Mouse (Mus musculus) thymus, postnatal 4 days (tissue): ENCODE data around the gene Psme4.
"Not testable (repeated sequence)": the region's sequence is repeated elsewhere in the genome, so short reads cannot be mapped to it uniquely, and the experiment has no call there.

Experiments
- DNase-seq: peaks from one replicate; pipeline ENCODE4 v3.0.0; 2021

The Psme4 gene

DNA sequence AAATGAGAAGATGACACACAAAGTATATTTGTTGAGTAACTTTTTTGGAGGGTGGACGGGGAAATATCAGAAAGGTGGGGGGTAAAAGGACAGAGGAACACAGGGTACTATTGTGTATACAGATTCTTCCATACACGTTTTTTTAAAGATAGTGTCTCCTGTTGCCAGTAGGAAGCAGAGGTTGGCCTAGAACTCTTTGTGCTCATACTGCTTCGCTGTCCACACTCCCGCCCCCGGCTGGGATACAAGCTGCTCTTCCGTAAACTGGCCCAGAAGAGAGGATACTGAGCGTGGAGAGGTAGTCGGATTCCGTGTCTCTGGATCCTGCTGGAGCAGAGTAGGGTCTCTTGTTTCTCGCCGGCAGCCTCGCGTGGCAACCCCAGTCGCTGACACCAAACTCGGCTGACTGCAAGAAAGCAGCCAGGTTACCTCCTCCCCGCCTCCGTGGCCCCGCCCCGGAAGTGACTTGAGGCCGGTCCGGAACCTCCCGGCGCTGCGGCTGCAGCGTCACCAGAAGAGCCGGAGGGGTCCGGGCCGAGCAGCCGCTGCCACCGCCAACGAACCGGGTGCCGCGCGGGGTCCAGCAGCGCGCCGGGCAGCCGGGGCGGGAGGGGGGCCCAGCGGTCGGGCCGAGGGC lies at the start of gene Psme4:
Gene Psme4 (plus strand): TSS at position 460 of the 637 bp plus-strand sequence.
- peak; percentile 97 for DNase-seq

- DNase-seq, result no peak
These were observed 48.1 kb upstream of the Psme4 start for GRCm38 (mm10) chr11:30723438-30723837.

- DNase-seq, result no peak
These were observed 40.8 kb upstream of the Psme4 start for GRCm38 (mm10) chr11:30730721-30731120.

- DNase-seq, result no peak
These were observed 38.1 kb upstream of the Psme4 start for GRCm38 (mm10) chr11:30733376-30733775.

GRCm38 (mm10) chr11:30743991-30744390 lies 27.5 kb upstream of the Psme4 start:
- no peak for DNase-seq

DNA sequence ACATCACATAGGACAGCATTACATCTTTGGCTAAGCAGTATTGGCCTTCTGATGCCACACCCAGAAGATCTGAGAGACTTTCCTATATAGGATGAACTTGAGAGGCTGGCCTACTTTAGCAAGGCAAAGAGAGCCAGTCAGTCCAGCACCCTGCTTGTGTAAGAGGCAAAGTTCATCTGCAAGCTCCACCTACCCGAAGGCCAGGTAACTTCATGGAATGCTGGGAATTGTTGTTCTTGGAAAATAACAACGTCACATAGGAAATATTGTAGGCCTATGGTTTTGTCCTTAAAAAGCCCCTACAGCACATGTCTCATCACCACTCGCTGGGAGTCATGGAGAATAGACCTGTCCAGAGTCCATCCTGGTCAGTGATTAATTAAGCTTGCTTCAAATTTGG lies 22.6 kb upstream of the Psme4 start:
- no peak for DNase-seq

GRCm38 (mm10) chr11:30749587-30749986 lies 21.9 kb upstream of the Psme4 start:
- no peak for DNase-seq

GRCm38 (mm10) chr11:30750039-30750823 lies 21.3 kb upstream of the Psme4 start:
- no peak for DNase-seq

DNA sequence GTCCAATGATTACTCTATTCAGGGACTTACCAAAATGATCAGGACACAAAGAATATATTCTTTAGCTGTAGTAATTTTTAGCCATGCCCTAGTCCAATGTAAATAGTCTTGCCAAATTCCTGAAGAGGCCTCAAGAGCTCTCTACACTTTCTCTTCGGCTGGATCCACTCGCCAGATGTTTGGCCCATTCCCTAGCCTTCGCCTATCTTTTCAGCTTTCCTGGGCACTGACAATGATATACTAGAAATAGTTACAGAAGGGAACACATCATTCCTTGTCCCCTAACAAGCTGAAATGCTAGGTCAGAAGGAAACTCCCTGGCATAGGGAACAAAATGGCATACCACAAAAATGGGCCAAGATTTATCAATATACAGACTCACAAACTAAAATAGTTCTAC lies 18.6 kb upstream of the Psme4 start:
- DNase-seq, result no peak

DNA sequence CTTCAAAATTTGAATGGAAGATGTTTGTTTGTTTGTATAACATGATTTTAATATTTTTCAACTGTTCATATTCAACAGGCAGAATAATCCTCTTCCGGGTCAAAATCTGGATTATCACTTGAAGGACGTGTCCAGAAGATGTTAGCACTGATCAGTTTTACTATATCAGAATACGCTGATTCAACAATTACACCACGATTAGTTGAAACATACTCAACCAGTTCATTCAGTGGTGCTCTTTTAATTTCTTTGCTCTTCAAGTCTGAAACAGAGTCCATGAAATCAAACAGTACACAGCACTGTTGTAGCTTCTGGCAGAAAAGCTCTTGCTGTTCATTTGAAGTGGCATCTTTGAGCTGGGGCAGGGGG lies 17.1 kb upstream of the Psme4 start:
- not testable (repeated sequence) for DNase-seq

GRCm38 (mm10) chr11:30754855-30755530 lies 16.5 kb upstream of the Psme4 start:
- DNase-seq, result peak; percentile 47

GRCm38 (mm10) chr11:30761381-30761780 lies 10.1 kb upstream of the Psme4 start:
- no peak for DNase-seq

DNA sequence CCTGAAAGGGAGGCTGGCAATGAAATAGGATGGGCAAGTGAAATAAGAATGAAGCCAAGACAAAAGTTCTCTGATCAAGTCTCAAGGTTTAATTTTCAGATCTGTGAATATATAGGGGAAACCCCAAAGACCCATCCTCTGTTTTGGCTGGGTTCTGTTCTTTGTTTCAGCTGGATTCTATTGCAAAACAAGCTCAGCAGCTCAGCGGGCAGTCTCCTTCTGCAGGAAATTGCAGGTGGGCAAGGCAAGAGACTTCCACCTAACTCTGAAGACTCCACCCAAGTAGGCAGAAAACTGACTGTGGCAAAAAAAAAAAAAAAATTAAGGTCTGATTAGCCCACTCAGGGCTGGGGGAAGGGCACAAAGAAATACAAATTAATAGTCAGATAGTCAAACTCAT lies 9.6 kb upstream of the Psme4 start:
- DNase-seq, result no peak

DNA sequence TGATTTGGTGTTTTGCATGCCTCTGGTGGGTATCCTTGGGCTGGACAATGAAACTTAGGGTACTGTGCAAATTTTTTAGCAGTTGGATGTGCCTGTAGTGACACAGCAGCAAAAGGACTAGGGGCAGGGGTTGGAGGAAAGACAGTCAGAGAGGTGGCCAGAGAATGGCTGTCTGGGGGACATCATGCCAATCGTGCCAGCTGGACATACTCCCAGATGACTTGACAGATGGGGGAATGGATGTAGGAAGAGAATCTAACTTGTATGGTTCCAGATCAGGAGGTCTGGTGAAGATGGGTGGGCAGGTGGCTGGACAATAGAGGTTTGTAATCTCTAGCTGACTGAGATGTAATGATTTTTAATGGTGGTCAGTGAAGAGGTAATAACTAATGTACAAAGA lies 6.5 kb upstream of the Psme4 start:
- DNase-seq, result no peak

GRCm38 (mm10) chr11:30770817-30771216 lies 709 bp upstream of the Psme4 start:
- no peak for DNase-seq

GRCm38 (mm10) chr11:30771904-30772581 lies 517 bp downstream of the Psme4 start:
- peak; percentile 64 for DNase-seq

GRCm38 (mm10) chr11:30772777-30773417 lies 1.4 kb downstream of the Psme4 start:
- DNase-seq, result no peak

DNA sequence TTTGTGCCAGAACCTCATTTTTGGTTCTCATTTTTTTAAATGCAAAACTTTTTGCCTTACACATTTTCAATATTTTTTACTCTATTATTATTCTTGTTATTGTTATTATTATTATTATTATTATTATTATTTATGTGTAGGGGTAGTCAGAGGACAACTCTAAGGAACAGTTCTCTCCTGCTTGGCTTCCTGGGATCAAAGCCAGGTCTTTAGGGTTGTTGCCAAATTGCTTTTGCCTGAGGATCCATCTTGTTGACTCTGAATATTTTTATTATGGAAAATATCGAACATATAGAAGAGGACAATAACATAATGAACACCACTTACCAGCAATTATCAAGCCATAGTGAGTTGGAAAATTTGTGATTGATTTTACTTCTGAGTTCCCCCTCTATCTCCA lies 3.1 kb downstream of the Psme4 start:
- no peak for DNase-seq

DNA sequence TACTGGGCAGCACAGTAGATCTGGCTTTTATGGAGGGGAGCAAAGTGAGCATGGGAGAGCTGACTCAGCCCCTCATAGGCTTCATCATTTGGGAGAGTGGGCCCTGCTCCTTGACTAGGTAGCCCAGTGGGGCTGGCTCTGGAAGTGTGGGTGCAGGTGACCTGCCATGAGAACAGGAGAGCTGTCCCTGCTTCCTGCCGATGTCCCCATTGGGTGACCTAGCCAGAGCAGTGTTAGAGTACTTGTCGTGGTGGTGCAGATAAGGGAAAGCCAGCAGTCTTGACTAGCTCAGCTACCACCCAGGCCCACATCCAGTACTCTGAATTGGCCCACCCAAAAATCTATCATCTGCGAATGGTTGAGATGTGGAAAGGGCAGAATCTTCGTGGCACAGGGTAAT lies 6.0 kb downstream of the Psme4 start:
- no peak for DNase-seq

- no peak for DNase-seq
These were observed 9.4 kb downstream of the Psme4 start for GRCm38 (mm10) chr11:30780893-30781292.

DNA sequence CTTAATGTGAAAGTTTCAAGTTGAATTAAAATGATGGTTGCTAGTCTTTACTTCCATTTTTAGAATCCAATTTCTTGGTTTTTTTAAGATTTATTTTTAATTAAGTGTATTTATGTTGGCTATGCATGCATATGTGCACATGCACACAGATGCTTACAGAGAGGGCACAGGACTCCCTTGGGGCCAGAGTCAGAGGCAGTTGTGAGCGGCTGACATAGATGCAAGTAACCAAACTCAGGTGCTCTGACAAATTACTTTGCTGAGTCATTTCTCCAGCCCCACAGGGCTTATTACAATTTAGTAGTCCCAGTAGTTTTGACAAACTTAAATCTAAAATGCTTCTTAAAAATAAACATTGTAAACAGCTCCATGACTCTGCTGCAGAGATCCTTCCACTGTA lies 10.1 kb downstream of the Psme4 start:
- DNase-seq, result no peak

- DNase-seq, result no peak
These were observed 14.0 kb downstream of the Psme4 start for GRCm38 (mm10) chr11:30785497-30785896.
